Mouse (Mus musculus) layer of hippocampus, postnatal 14 days (tissue): ENCODE measurements at regions not wholly inside any gene's neighbourhood (a gene's known extent, or its start where the extent isn't known, plus 50 kb on each side); places are given as distances from the start of the nearest gene placed in this dataset.

Experiments
- DNase-seq, 2 experiments: peaks; one replicate each; pipeline ENCODE4 v3.0.0; 2021 to 2022; ENCODE audit warnings: low spot score in 2 of 2, mixed read lengths in 1 of 2

DNA sequence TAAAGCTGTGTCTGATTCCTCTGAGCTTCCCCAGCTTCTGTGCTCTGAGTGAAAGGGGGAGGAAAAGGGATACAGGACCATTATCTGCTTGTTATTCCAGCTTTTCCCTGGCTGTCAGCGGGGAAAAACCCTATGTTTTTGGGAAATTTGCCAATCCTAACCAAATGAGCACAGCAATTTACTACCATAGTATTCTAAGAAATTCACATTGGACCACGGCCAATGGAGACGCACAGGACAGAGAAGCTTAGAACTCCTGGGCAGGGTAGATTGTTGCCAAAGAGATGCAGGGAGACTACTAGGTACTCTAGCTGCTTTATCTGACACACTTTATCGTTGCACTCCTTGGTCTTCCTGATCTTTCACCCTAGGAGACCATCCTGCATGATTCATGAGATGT lies 303.2 kb downstream of the Olfm3 start:
- no peak for DNase-seq

DNA sequence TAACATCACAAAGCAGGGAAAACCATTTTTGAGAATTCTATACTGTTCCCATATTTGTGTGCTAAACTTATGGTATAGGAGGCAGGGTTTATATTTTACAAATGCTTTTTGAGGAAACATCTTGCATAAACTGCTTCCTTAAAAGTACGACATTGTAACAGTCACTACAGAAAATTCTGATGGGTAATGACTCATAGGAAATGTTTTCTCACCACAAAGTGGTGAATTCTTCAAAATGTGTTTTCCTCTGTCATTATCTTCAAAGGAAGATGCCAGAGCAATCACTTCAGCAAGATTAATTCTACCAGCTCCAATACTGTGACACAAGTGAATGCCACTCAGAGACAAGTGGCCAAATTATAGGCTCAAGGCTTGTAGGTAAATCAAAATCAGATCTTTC lies 308.0 kb downstream of the Olfm3 start:
- DNase-seq: no peak

DNA sequence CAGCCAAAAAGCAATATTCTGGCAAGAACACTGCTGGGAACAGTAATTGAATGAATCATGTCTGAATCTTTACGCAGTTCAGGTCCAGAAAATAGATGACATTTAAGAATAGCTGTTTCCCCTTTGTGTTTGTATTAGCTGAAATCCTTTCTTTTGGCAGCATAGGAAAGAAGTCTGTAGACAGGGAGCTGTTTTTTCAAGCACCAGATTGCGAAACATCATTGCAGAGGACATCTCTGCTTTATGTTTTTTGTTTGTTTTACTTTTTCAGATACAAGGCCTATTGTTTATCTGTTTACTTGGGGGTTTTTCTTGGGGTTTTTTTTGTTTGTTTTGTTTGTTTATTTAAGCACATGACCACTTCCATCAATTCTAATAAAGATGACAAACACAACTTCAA lies 309.6 kb downstream of the Olfm3 start:
- DNase-seq: no peak

DNA sequence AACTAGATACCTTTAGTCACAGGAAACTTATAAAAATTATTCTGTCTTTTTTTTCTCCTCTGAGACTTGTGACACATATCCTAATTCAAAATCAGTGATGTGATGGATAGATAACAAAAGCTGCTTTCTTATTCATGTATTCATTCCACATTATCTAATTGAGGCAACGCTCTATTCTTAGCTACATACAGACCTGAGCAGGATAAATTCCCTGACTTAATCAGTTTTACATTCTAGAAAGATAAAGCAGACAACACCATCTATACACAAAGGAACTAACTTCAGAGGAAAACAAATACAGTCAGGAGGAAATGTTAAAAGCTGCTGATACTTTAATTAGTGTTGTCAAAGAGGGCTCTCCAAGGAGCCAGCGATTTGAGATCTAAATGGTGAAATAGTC lies 336.6 kb downstream of the Olfm3 start:
- DNase-seq: no peak

DNA sequence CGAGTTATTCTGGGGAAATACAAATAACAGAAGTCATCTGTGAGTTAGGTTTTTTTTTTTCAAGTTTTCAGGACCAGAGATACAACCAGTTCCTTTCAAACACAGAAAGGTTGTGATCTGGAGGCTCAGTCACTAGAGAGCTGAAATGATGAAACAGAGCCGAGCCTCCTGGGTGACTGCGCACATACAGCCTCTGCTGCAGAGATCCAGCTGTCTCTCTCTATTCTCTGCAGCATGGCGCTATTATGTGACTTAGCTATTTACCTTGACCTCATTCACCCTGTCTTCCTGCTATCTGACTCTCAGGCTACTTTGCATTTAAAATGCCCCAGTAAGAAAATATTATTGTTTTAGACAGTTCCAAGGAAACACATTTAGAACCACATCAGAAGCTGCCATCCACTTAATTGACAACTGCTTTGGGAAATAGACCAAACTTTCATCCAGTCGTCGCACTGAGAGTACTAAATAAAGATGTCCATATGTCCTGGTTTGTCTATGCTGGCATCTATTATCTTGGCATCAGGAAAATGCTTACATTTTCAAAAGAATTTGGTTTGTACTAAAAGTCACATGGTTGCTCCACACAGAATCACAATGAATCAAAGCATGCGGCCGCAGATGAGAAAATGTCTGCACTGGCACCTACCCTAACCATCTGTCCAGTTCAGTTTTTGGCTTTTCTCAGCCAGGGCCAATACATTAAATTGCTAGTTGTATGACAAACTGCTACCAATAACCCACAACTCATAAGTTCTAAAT lies 348.9 kb downstream of the Olfm3 start:
- DNase-seq: peak; percentile 5 to 52

DNA sequence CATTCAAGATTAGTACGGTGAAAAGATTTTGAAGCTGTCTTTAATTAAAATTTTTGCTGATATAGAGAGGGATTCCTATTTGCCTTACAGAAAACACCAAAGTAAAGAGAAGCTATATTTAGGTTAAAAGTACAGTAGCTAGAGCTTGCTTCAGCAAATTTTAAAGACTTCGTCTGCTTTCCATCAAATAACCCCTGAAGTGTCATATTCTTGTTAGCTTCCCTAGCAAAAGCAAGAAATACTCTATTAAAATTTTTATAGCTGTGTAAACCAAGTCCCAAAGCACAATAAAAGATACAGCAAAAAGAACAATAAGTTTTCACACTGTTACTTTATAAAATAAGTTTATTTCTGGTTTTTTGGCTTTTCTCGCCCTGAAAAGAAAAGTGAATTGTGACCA lies 372.3 kb downstream of the Olfm3 start:
- no peak for DNase-seq

DNA sequence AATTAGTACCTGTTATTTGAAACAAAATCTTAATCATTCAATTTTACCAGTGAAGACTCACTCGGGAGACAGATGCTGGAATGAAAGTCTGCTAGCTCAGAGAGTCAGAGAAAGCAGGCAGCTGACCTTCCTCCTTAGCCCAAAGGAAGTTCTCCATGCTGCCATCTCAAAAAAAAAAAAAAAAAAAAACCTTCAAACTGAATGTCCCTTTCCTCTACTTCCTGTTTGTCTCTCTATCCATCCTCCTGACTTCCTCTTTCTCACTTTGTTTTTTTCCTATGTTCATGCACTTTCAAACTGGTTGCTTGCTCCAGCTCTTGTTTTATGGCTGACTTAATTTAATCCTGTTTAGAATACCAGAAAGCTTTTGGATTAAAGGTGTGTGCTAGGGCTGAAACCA lies 377.4 kb downstream of the Olfm3 start:
- no peak for DNase-seq

DNA sequence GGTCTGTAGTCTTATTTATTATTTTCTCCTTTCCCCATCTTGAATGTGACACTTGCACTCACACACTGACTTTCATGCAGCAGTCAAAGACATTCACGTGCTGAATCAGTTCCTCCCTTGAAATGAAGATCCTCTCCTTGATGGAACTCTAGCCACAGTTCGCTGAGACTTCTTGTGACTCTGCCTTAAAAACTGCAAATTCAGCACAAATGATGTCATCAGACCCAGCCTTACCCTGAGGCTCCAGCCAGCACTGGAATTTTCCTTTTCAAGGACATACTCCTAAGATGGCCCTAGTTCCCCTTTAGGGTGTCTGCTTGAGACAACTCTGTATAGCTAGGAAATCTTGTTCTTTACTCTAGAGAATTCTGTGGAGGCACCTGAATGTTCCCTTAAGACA lies 380.6 kb downstream of the Olfm3 start:
- DNase-seq: no peak
